Mouse (Mus musculus) thymus, adult 2 months (tissue): ENCODE results near the gene Spaar.

Experiments used
- CTCF ChIP-seq: fragments of 200-500 bp; IDR thresholded peaks from 2 replicates; pipeline ENCODE4 v1.5.1; 2012; ENCODE audit warnings: mild to moderate bottlenecking, control low read depth, low read length, moderate library complexity, borderline replicate concordance; ENCODE audit not compliant: control insufficient read depth, poor library complexity, insufficient read depth; ENCODE audit errors: extremely low read depth
- POLR2A ChIP-seq: fragments of 200-500 bp; IDR thresholded peaks from 2 replicates; pipeline ENCODE4 v1.6.1; 2012; ENCODE audit warnings: mild to moderate bottlenecking, low read length, control low read depth, moderate library complexity; ENCODE audit not compliant: control insufficient read depth, poor library complexity, insufficient read depth; ENCODE audit errors: extremely low read depth

- TF ChIP-seq POLR2A = no peak
- no peak for TF ChIP-seq CTCF
Observed at GRCm38 (mm10) chr4:43703851-43704250, 26.0 kb upstream of the Spaar start.
